Mouse (Mus musculus) testis, adult 2 months (tissue): ENCODE measurements around the gene Hic2.

Experiments
- CTCF ChIP-seq: fragments of 200-500 bp; IDR thresholded peaks from 2 replicates; pipeline ENCODE4 v1.5.1; 2012; ENCODE audit warnings: low read depth, mild to moderate bottlenecking, inconsistent platforms, low read length, moderate library complexity; ENCODE audit not compliant: control insufficient read depth, insufficient read depth, insufficient replicate concordance
- POLR2A ChIP-seq: fragments of 200-500 bp; IDR thresholded peaks from 2 replicates; pipeline ENCODE4 v1.6.1; 2012; ENCODE audit warnings: low read depth, mild to moderate bottlenecking, inconsistent platforms, low read length, moderate library complexity; ENCODE audit not compliant: control insufficient read depth

GRCm38 (mm10) chr16:17300818-17301217 is 67.4 kb downstream of the Hic2 start:
- TF ChIP-seq POLR2A (no peak), CTCF (no peak)
